Comparison of ENCODE assay signal across 8 mouse cellular contexts in genomic region chr11:121847790-121848299, GRCm38 (mm10). TPM values are rescaled to one million over a fixed set of nuclear protein-coding genes. Genes with fewer than 3 reads are reported as not detected.
DNase-seq lines count a peak whose midpoint lies in the region; ATAC-seq and TF ChIP-seq lines count a peak whose summit lies in the region.

No protein-coding gene starts in this region.

- ATAC-seq in kidney, embryonic 14.5 days (ENCODE audit: low FRiP score, low TSS enrichment): peak; percentile 100
- ATAC-seq in limb, embryonic 14.5 days (ENCODE audit: low FRiP score, low read depth): peak; percentile 99
- peak; percentile 99 for ATAC-seq in midbrain, postnatal 0 days (ENCODE audit: low FRiP score)

- WGBS in bone marrow, adult 2 months: 5% methylated on average over 11 of the region's 11 CpGs
- 2% methylated on average over 11 of the region's 11 CpGs for WGBS in heart, embryonic 10.5 days
- under 1% methylated on average over 11 of the region's 11 CpGs for WGBS in kidney, embryonic 14.5 days
- under 1% methylated on average over 11 of the region's 11 CpGs for WGBS in limb, embryonic 14.5 days
- 0% methylated on average over 11 of the region's 11 CpGs for WGBS in midbrain, postnatal 0 days

- peak; percentile 84 for DNase-seq in A20 (ENCODE audit: low read depth, low spot score)
- DNase-seq in heart, embryonic 10.5 days (ENCODE audit: low spot score): peak; percentile 97
- DNase-seq in limb, embryonic 14.5 days (ENCODE audit: low spot score): peak; percentile 91
- peak; percentile 94 for DNase-seq in midbrain, postnatal 0 days (ENCODE audit: low spot score)
- DNase-seq in spleen, postnatal 14 days (ENCODE audit: low spot score in 2 of 2): peak; percentile 14 to 32

- TF ChIP-seq CTCF in bone marrow, adult 2 months (IDR thresholded peaks at IDR 0.05; ENCODE audit: control insufficient read depth, insufficient read depth, low read length): no peak; the same call in 1 of the 2 replicates
- TF ChIP-seq CTCF in embryonic fibroblast, embryonic 13.5 days (IDR thresholded peaks at IDR 0.05; ENCODE audit: borderline replicate concordance, insufficient read depth, low read length): no peak
- no peak; the same call in 1 of the 2 replicates for TF ChIP-seq CTCF in midbrain, postnatal 0 days (IDR thresholded peaks at IDR 0.05)

- H3K4me2 ChIP-seq in kidney, embryonic 14.5 days (replicated peaks; ENCODE audit: low read depth, low read length): peak overlapping the region; percentile 54
- peak overlapping the region; percentile 44 for H3K4me2 ChIP-seq in limb, embryonic 14.5 days (replicated peaks; ENCODE audit: low read depth, low read length, severe bottlenecking)
- H3K4me2 ChIP-seq in midbrain, postnatal 0 days (ENCODE audit: low read depth, low read length, poor library complexity, severe bottlenecking): peak overlapping the region; percentile 76

- H3K36me3 ChIP-seq in heart, embryonic 10.5 days: no peaks in the 10 kb centered on the region
- no peaks in the 10 kb centered on the region for H3K36me3 ChIP-seq in kidney, embryonic 14.5 days (ENCODE audit: control insufficient read depth, insufficient read depth, low read length)
- H3K36me3 ChIP-seq in limb, embryonic 14.5 days (ENCODE audit: control insufficient read depth, insufficient read depth, low read length): no peaks in the 10 kb centered on the region
- H3K36me3 ChIP-seq in midbrain, postnatal 0 days (ENCODE audit: insufficient read depth, low read length): no peaks in the 10 kb centered on the region

- no peak for TF ChIP-seq POLR2A in bone marrow, adult 2 months (IDR thresholded peaks at IDR 0.05; ENCODE audit: borderline replicate concordance, control insufficient read depth, low read depth, low read length)
- TF ChIP-seq POLR2A in embryonic fibroblast, embryonic 13.5 days (IDR thresholded peaks at IDR 0.05; ENCODE audit: low read depth, low read length): peak; percentile 88
- TF ChIP-seq POLR2A in limb, embryonic 14.5 days (IDR thresholded peaks at IDR 0.05; ENCODE audit: borderline replicate concordance, extremely low read depth, insufficient read depth, insufficient read length): peak; percentile 58; the same call in 1 of the 2 replicates

- H3K9me3 ChIP-seq in heart, embryonic 10.5 days: 0 out of 2 replicates have a peak, but pooled peaks cover 2% of the 10 kb centered on the region
- no peaks in the 10 kb centered on the region for H3K9me3 ChIP-seq in kidney, embryonic 14.5 days (ENCODE audit: control insufficient read depth, low read length)
- H3K9me3 ChIP-seq in limb, embryonic 14.5 days (ENCODE audit: control insufficient read depth, low read length): no peaks in the 10 kb centered on the region
- H3K9me3 ChIP-seq in midbrain, postnatal 0 days (ENCODE audit: low read length): no peaks in the 10 kb centered on the region; the same call in 1 of the 2 replicates

- H3K27ac ChIP-seq in bone marrow, adult 2 months (ENCODE audit: control insufficient read depth, insufficient read depth, low read depth, low read length, poor library complexity): no peak overlapping the region
- no peak overlapping the region for H3K27ac ChIP-seq in embryonic fibroblast, embryonic 13.5 days (ENCODE audit: insufficient read depth, low read length)
- peak overlapping the region; percentile 83 for H3K27ac ChIP-seq in heart, embryonic 10.5 days
- H3K27ac ChIP-seq in kidney, embryonic 14.5 days (ENCODE audit: low read depth, low read length): peak overlapping the region; percentile 45
- H3K27ac ChIP-seq in limb, embryonic 14.5 days (replicated peaks; ENCODE audit: low read depth, low read length): 0 out of 2 replicates have a peak overlapping the region, but pooled peaks have one; percentile 2
- peak overlapping the region; percentile 82 for H3K27ac ChIP-seq in midbrain, postnatal 0 days (ENCODE audit: low read depth, low read length)

- H3K9ac ChIP-seq in kidney, embryonic 14.5 days (ENCODE audit: low read depth, low read length): peak overlapping the region; percentile 42; the same call in 1 of the 2 replicates
- H3K9ac ChIP-seq in limb, embryonic 14.5 days (ENCODE audit: low read depth, low read length, severe bottlenecking): peak overlapping the region; percentile 28
- peak overlapping the region; percentile 70 for H3K9ac ChIP-seq in midbrain, postnatal 0 days (replicated peaks; ENCODE audit: low read length, poor library complexity, severe bottlenecking)

- H3K27me3 ChIP-seq in heart, embryonic 10.5 days (ENCODE audit: insufficient read depth, poor library complexity, severe bottlenecking): no peaks in the 10 kb centered on the region
- H3K27me3 ChIP-seq in kidney, embryonic 14.5 days (ENCODE audit: control insufficient read depth, insufficient read depth, low read length): no peaks in the 10 kb centered on the region
- H3K27me3 ChIP-seq in limb, embryonic 14.5 days (ENCODE audit: control insufficient read depth, insufficient read depth, low read length): no peaks in the 10 kb centered on the region
- no peaks in the 10 kb centered on the region for H3K27me3 ChIP-seq in midbrain, postnatal 0 days (ENCODE audit: insufficient read depth, low read length)

- peak overlapping the region; percentile 61 for H3K4me3 ChIP-seq in bone marrow, adult 2 months (replicated peaks; ENCODE audit: control insufficient read depth, low read depth, low read length)
- peak overlapping the region; percentile 30 for H3K4me3 ChIP-seq in embryonic fibroblast, embryonic 13.5 days (ENCODE audit: insufficient read depth, low read length)
- H3K4me3 ChIP-seq in heart, embryonic 10.5 days: peak overlapping the region; percentile 61
- peak overlapping the region; percentile 37 for H3K4me3 ChIP-seq in kidney, embryonic 14.5 days (ENCODE audit: low read length)
- peak overlapping the region; percentile 36 for H3K4me3 ChIP-seq in limb, embryonic 14.5 days (replicated peaks; ENCODE audit: low read length)
- peak overlapping the region; percentile 49 for H3K4me3 ChIP-seq in midbrain, postnatal 0 days (ENCODE audit: low read depth, low read length)

- H3K4me1 ChIP-seq in bone marrow, adult 2 months (ENCODE audit: control insufficient read depth, insufficient read depth, low read length): no peaks in the 10 kb centered on the region
- no peaks in the 10 kb centered on the region for H3K4me1 ChIP-seq in embryonic fibroblast, embryonic 13.5 days (ENCODE audit: control insufficient read depth, insufficient read depth, low read length)
- H3K4me1 ChIP-seq in heart, embryonic 10.5 days: no peaks in the 10 kb centered on the region; the same call in 1 of the 2 replicates
- H3K4me1 ChIP-seq in kidney, embryonic 14.5 days (ENCODE audit: control insufficient read depth, insufficient read depth, low read length): no peaks in the 10 kb centered on the region
- H3K4me1 ChIP-seq in limb, embryonic 14.5 days (ENCODE audit: control insufficient read depth, insufficient read depth, low read length): no peaks in the 10 kb centered on the region
- H3K4me1 ChIP-seq in midbrain, postnatal 0 days (ENCODE audit: insufficient read depth, low read length): no peaks in the 10 kb centered on the region

RNA-seq across cellular contexts. Expression of gene Ptchd3, which starts 17.8 kb away (rescaled TPM):
- not detected in 2 replicates for polyA plus RNA-seq in bone marrow, adult 2 months (2011; ENCODE audit: insufficient read depth, insufficient read length, low replicate concordance, missing spikeins)
- not detected in 2 replicates for polyA plus RNA-seq in embryonic fibroblast, embryonic 13.5 days (2011; ENCODE audit: insufficient read length, low read depth, missing spikeins)
- not detected in 2 replicates for polyA plus RNA-seq in heart, embryonic 10.5 days (2016; fragmentation: Nextera tagmentation; extraction: Ambion mirVana)
- polyA plus RNA-seq in kidney, embryonic 14.5 days (2014; fragmentation: Nextera tagmentation; extraction: Ambion mirVana): 0.10 and 0.11 TPM in 2 replicates
- polyA plus RNA-seq in limb, embryonic 14.5 days (2012; rRNA removed): 0.09 and 0.14 TPM in 2 replicates
- polyA plus RNA-seq in limb, embryonic 14.5 days (2014; fragmentation: Nextera tagmentation; extraction: Ambion mirVana): 0.21 TPM in 1 of 2 replicates, not detected in the other
- 0.11 TPM in 1 of 2 replicates, not detected in the other for total RNA-seq in midbrain, postnatal 0 days (2014; rRNA removed)
- polyA plus RNA-seq in midbrain, postnatal 0 days (2015; fragmentation: Nextera tagmentation; extraction: Ambion mirVana): not detected in 2 replicates

Comparison
In these comparisons a context has a peak if more than half of its experiments do, and no peak if none do; other contexts are left out.
1. DNase-seq: peak in every context shown above with its lines; median percentile 97 in heart, embryonic 10.5 days; 94 in midbrain, postnatal 0 days; 91 in limb, embryonic 14.5 days; 84 in A20; 23 in spleen, postnatal 14 days.
2. H3K27ac ChIP-seq: peak in heart, embryonic 10.5 days (single experiment), kidney, embryonic 14.5 days (single experiment), limb, embryonic 14.5 days (single experiment) and midbrain, postnatal 0 days (single experiment); none in bone marrow, adult 2 months (single experiment) and embryonic fibroblast, embryonic 13.5 days (single experiment).
3. Peak in every context shown above with its lines, with median percentiles within 50 percentile points of each other: H3K4me3 ChIP-seq, ATAC-seq, H3K4me2 ChIP-seq and H3K9ac ChIP-seq.